Mouse (Mus musculus): ENCODE data around the gene Efcab11. TPM values are rescaled to one million over a fixed set of nuclear protein-coding genes. Genes with fewer than 3 reads are reported as not detected.

Gene Efcab11
- polyA plus RNA-seq, 1 experiment from 2014 or later: 18.6 TPM

GRCm38 (mm10) chr12:99897846-99898245 is 13.6 kb upstream of the Efcab11 start:
- H3K9me3 ChIP-seq (ENCODE audit: control insufficient read depth, low read length): no peaks in the 10 kb centered on the region
- H3K4me3 ChIP-seq (ENCODE audit: low read depth, low read length): no peak overlapping the region
- no peaks in the 10 kb centered on the region for H3K27me3 ChIP-seq (ENCODE audit: control insufficient read depth, insufficient read depth, low read length)
- DNase-seq (ENCODE audit: low spot score) (no peak), ATAC-seq (ENCODE audit: insufficient read depth, low FRiP score, low TSS enrichment) (no peak)
- no peak overlapping the region for H3K4me2 ChIP-seq (ENCODE audit: low read depth)
- no peak overlapping the region for H3K9ac ChIP-seq (ENCODE audit: low read length)
- no peak overlapping the region for H3K27ac ChIP-seq (ENCODE audit: low read depth, low read length)
- H3K36me3 ChIP-seq (ENCODE audit: control insufficient read depth, insufficient read depth, low read length): peaks cover 6% of the 10 kb centered on the region
- WGBS: 92% methylated on average over 4 of the region's 4 CpGs
- no peaks in the 10 kb centered on the region for H3K4me1 ChIP-seq (ENCODE audit: control insufficient read depth, insufficient read depth, low read length)

GRCm38 (mm10) chr12:99885282-99885901 is 1.2 kb upstream of the Efcab11 start:
- Histone ChIP-seq H3K4me3 (ENCODE audit: low read depth, low read length) (peak overlapping the region; percentile 78), H3K36me3 (ENCODE audit: control insufficient read depth, insufficient read depth, low read length) (no peaks in the 10 kb centered on the region; the same call in 1 of the 2 replicates), H3K9me3 (ENCODE audit: control insufficient read depth, low read length) (no peaks in the 10 kb centered on the region), H3K4me2 (ENCODE audit: low read depth) (peak overlapping the region; percentile 92), H3K4me1 (ENCODE audit: control insufficient read depth, insufficient read depth, low read length) (peaks cover 13% of the 10 kb centered on the region), H3K27ac (ENCODE audit: low read depth, low read length) (no peak overlapping the region; the same call in 1 of the 2 replicates), H3K27me3 (ENCODE audit: control insufficient read depth, insufficient read depth, low read length) (no peaks in the 10 kb centered on the region), H3K9ac (ENCODE audit: low read length) (peak overlapping the region; percentile 90)
- 50% methylated on average over 8 of the region's 8 CpGs for WGBS
- no peak for DNase-seq (ENCODE audit: low spot score)
- ATAC-seq (ENCODE audit: insufficient read depth, low FRiP score, low TSS enrichment): no peak

- no peak for DNase-seq (ENCODE audit: low spot score)
- H3K4me1 ChIP-seq (ENCODE audit: control insufficient read depth, insufficient read depth, low read length): peaks cover 13% of the 10 kb centered on the region
- peak overlapping the region; percentile 92 for H3K4me2 ChIP-seq (ENCODE audit: low read depth)
- peak overlapping the region; percentile 78 for H3K4me3 ChIP-seq (ENCODE audit: low read depth, low read length)
- no peaks in the 10 kb centered on the region; the same call in 1 of the 2 replicates for H3K36me3 ChIP-seq (ENCODE audit: control insufficient read depth, insufficient read depth, low read length)
- no peaks in the 10 kb centered on the region for H3K27me3 ChIP-seq (ENCODE audit: control insufficient read depth, insufficient read depth, low read length)
- H3K27ac ChIP-seq (ENCODE audit: low read depth, low read length): peak overlapping the region; percentile 74
- peak; percentile 35 for ATAC-seq (ENCODE audit: insufficient read depth, low FRiP score, low TSS enrichment)
- H3K9ac ChIP-seq (ENCODE audit: low read length): peak overlapping the region; percentile 55
- H3K9me3 ChIP-seq (ENCODE audit: control insufficient read depth, low read length): no peaks in the 10 kb centered on the region
- WGBS: 0% methylated on average over 11 of the region's 11 CpGs
Observed at GRCm38 (mm10) chr12:99883713-99884105, 530 bp downstream of the Efcab11 start.

GRCm38 (mm10) chr12:99883000-99883712 is 1.1 kb downstream of the Efcab11 start:
- DNase-seq (ENCODE audit: low spot score) (peak; percentile 95), ATAC-seq (ENCODE audit: insufficient read depth, low FRiP score, low TSS enrichment) (peak; percentile 95)
- Histone ChIP-seq H3K27ac (ENCODE audit: low read depth, low read length) (no peak overlapping the region), H3K36me3 (ENCODE audit: control insufficient read depth, insufficient read depth, low read length) (no peaks in the 10 kb centered on the region; the same call in 1 of the 2 replicates), H3K4me2 (ENCODE audit: low read depth) (peak overlapping the region; percentile 92), H3K9ac (ENCODE audit: low read length) (peak overlapping the region; percentile 67), H3K27me3 (ENCODE audit: control insufficient read depth, insufficient read depth, low read length) (no peaks in the 10 kb centered on the region), H3K9me3 (ENCODE audit: control insufficient read depth, low read length) (no peaks in the 10 kb centered on the region), H3K4me1 (ENCODE audit: control insufficient read depth, insufficient read depth, low read length) (peaks cover 13% of the 10 kb centered on the region), H3K4me3 (ENCODE audit: low read depth, low read length) (peak overlapping the region; percentile 78)
- under 1% methylated on average over 38 of the region's 38 CpGs for WGBS

- no peak for ATAC-seq (ENCODE audit: insufficient read depth, low FRiP score, low TSS enrichment)
- Histone ChIP-seq H3K27ac (ENCODE audit: low read depth, low read length) (no peak overlapping the region), H3K36me3 (ENCODE audit: control insufficient read depth, insufficient read depth, low read length) (no peaks in the 10 kb centered on the region), H3K4me2 (ENCODE audit: low read depth) (no peak overlapping the region), H3K4me1 (ENCODE audit: control insufficient read depth, insufficient read depth, low read length) (no peaks in the 10 kb centered on the region), H3K9me3 (ENCODE audit: control insufficient read depth, low read length) (no peaks in the 10 kb centered on the region), H3K4me3 (ENCODE audit: low read depth, low read length) (no peak overlapping the region), H3K27me3 (ENCODE audit: control insufficient read depth, insufficient read depth, low read length) (no peaks in the 10 kb centered on the region), H3K9ac (ENCODE audit: low read length) (no peak overlapping the region)
- DNase-seq (ENCODE audit: low spot score): no peak
- 77% methylated on average over 6 of the region's 6 CpGs for WGBS
Observed at GRCm38 (mm10) chr12:99874609-99875008, 9.6 kb downstream of the Efcab11 start.

GRCm38 (mm10) chr12:99873443-99873842 is 10.8 kb downstream of the Efcab11 start:
- H3K4me3 ChIP-seq (ENCODE audit: low read depth, low read length): no peak overlapping the region
- no peaks in the 10 kb centered on the region for H3K4me1 ChIP-seq (ENCODE audit: control insufficient read depth, insufficient read depth, low read length)
- no peak overlapping the region for H3K4me2 ChIP-seq (ENCODE audit: low read depth)
- H3K9me3 ChIP-seq (ENCODE audit: control insufficient read depth, low read length): no peaks in the 10 kb centered on the region
- H3K27me3 ChIP-seq (ENCODE audit: control insufficient read depth, insufficient read depth, low read length): no peaks in the 10 kb centered on the region
- no peak for ATAC-seq (ENCODE audit: insufficient read depth, low FRiP score, low TSS enrichment)
- H3K36me3 ChIP-seq (ENCODE audit: control insufficient read depth, insufficient read depth, low read length): no peaks in the 10 kb centered on the region
- 55% methylated on average over 3 of the region's 3 CpGs for WGBS
- no peak overlapping the region for H3K9ac ChIP-seq (ENCODE audit: low read length)
- H3K27ac ChIP-seq (ENCODE audit: low read depth, low read length): no peak overlapping the region
- DNase-seq (ENCODE audit: low spot score): no peak

- WGBS: 76% methylated on average over 1 of the region's 1 CpGs
Observed at GRCm38 (mm10) chr12:99868821-99869220, 15.4 kb downstream of the Efcab11 start.

GRCm38 (mm10) chr12:99864613-99865012 is 19.6 kb downstream of the Efcab11 start:
- H3K4me1 ChIP-seq (ENCODE audit: control insufficient read depth, insufficient read depth, low read length): no peaks in the 10 kb centered on the region
- H3K4me3 ChIP-seq (ENCODE audit: low read depth, low read length): no peak overlapping the region
- no peak overlapping the region for H3K4me2 ChIP-seq (ENCODE audit: low read depth)
- no peaks in the 10 kb centered on the region for H3K9me3 ChIP-seq (ENCODE audit: control insufficient read depth, low read length)
- ATAC-seq (ENCODE audit: insufficient read depth, low FRiP score, low TSS enrichment) (no peak), DNase-seq (ENCODE audit: low spot score) (no peak)
- no peaks in the 10 kb centered on the region for H3K36me3 ChIP-seq (ENCODE audit: control insufficient read depth, insufficient read depth, low read length)
- no peaks in the 10 kb centered on the region for H3K27me3 ChIP-seq (ENCODE audit: control insufficient read depth, insufficient read depth, low read length)
- H3K9ac ChIP-seq (ENCODE audit: low read length): no peak overlapping the region
- no peak overlapping the region for H3K27ac ChIP-seq (ENCODE audit: low read depth, low read length)

More at GRCm38 (mm10) chr12:99868821-99869220, 15.4 kb downstream of the Efcab11 start:
- Histone ChIP-seq H3K4me1 (ENCODE audit: control insufficient read depth, insufficient read depth, low read length) (no peaks in the 10 kb centered on the region), H3K27ac (ENCODE audit: low read depth, low read length) (no peak overlapping the region), H3K9ac (ENCODE audit: low read length) (no peak overlapping the region), H3K4me3 (ENCODE audit: low read depth, low read length) (no peak overlapping the region), H3K36me3 (ENCODE audit: control insufficient read depth, insufficient read depth, low read length) (no peaks in the 10 kb centered on the region), H3K27me3 (ENCODE audit: control insufficient read depth, insufficient read depth, low read length) (no peaks in the 10 kb centered on the region), H3K9me3 (ENCODE audit: control insufficient read depth, low read length) (no peaks in the 10 kb centered on the region), H3K4me2 (ENCODE audit: low read depth) (no peak overlapping the region)
- ATAC-seq (ENCODE audit: insufficient read depth, low FRiP score, low TSS enrichment) (no peak), DNase-seq (ENCODE audit: low spot score) (no peak)

GRCm38 (mm10) chr12:99860981-99861380 is 23.3 kb downstream of the Efcab11 start:
- ATAC-seq (ENCODE audit: insufficient read depth, low FRiP score, low TSS enrichment): no peak
- 88% methylated on average over 4 of the region's 4 CpGs for WGBS

More at GRCm38 (mm10) chr12:99860981-99861380, 23.3 kb downstream of the Efcab11 start:
- H3K27ac ChIP-seq (ENCODE audit: low read depth, low read length): no peak overlapping the region
- H3K4me2 ChIP-seq (ENCODE audit: low read depth): no peak overlapping the region
- H3K27me3 ChIP-seq (ENCODE audit: control insufficient read depth, insufficient read depth, low read length): no peaks in the 10 kb centered on the region
- H3K4me3 ChIP-seq (ENCODE audit: low read depth, low read length): no peak overlapping the region
- no peak overlapping the region for H3K9ac ChIP-seq (ENCODE audit: low read length)
- H3K4me1 ChIP-seq (ENCODE audit: control insufficient read depth, insufficient read depth, low read length): no peaks in the 10 kb centered on the region
- no peak for DNase-seq (ENCODE audit: low spot score)
- no peaks in the 10 kb centered on the region for H3K36me3 ChIP-seq (ENCODE audit: control insufficient read depth, insufficient read depth, low read length)
- H3K9me3 ChIP-seq (ENCODE audit: control insufficient read depth, low read length): no peaks in the 10 kb centered on the region

Measured in neural tube, embryonic 11.5 days (tissue).